19 mouse cellular contexts compared by ENCODE assay signal in the genomic region with DNA sequence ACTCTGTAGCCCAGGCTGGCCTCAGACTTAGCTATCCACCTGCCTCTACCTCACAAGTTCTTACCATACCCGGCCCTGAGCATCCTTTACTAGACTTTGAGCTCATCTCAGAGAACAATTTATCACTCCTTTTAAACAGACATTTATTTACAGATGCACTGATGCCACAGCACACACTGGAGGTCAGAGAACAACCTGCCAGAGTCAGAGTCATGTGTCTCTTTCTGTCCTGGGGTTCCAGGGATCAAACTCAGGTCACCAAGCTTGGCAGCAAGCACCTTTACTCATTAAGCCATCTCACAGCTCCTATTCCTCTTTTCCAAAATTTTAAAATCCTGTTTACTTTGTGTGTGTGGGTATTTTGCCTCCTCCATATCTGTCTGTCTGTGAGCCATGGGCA.
"Had no signal": no experiment of that assay in that cellular context is flagged by ENCODE, and none has a peak within 500 bp of the region (broad histone marks: within the 10 kb centered on the region; RNA-seq: fewer than 3 reads in every experiment).

No protein-coding gene starts in this region.

- H3K36me3 ChIP-seq: limb, embryonic 12.5 days; limb, embryonic 15.5 days; lung, embryonic 15.5 days; midbrain, embryonic 13.5 days; neural tube, embryonic 13.5 days; stomach, embryonic 15.5 days had no signal

- ATAC-seq: hindbrain, postnatal 0 days; intestine, embryonic 16.5 days; midbrain, embryonic 13.5 days; midbrain, embryonic 16.5 days had no signal

- DNase-seq: kidney, adult 8-10 months; kidney, postnatal 14 days; kidney, postnatal 4 days; left cerebral cortex, postnatal 4 days; lung, adult 18-20 months; lung, postnatal 10 days; lung, postnatal 36 days had no signal

- H3K4me2 ChIP-seq: limb, embryonic 12.5 days; limb, embryonic 15.5 days; lung, embryonic 15.5 days; midbrain, embryonic 13.5 days; neural tube, embryonic 13.5 days; stomach, embryonic 15.5 days had no signal

- H3K27me3 ChIP-seq: limb, embryonic 12.5 days; limb, embryonic 15.5 days; lung, embryonic 15.5 days; megakaryocyte, embryonic 14.5 days; midbrain, embryonic 13.5 days; neural tube, embryonic 13.5 days; stomach, embryonic 15.5 days had no signal

- H3K4me3 ChIP-seq: limb, embryonic 12.5 days; limb, embryonic 15.5 days; lung, embryonic 15.5 days; megakaryocyte, embryonic 14.5 days; midbrain, embryonic 10.5 days; midbrain, embryonic 13.5 days; myocyte; neural tube, embryonic 13.5 days; stomach, embryonic 15.5 days had no signal

- H3K27ac ChIP-seq: hindbrain, postnatal 0 days; limb, embryonic 12.5 days; limb, embryonic 15.5 days; lung, embryonic 15.5 days; midbrain, embryonic 10.5 days; midbrain, embryonic 13.5 days; neural tube, embryonic 13.5 days; stomach, embryonic 15.5 days had no signal

- H3K9me3 ChIP-seq: limb, embryonic 12.5 days; limb, embryonic 15.5 days; lung, embryonic 15.5 days; megakaryocyte, embryonic 14.5 days; midbrain, embryonic 10.5 days; midbrain, embryonic 13.5 days; neural tube, embryonic 13.5 days; stomach, embryonic 15.5 days had no signal

- H3K9ac ChIP-seq: limb, embryonic 12.5 days; limb, embryonic 15.5 days; lung, embryonic 15.5 days; midbrain, embryonic 13.5 days; neural tube, embryonic 13.5 days; stomach, embryonic 15.5 days had no signal
